Mouse (Mus musculus): ENCODE measurements at regions not wholly inside any gene's neighbourhood (a gene's known extent, or its start where the extent isn't known, plus 50 kb on each side); places are given as distances from the start of the nearest gene placed in this dataset.

DNA sequence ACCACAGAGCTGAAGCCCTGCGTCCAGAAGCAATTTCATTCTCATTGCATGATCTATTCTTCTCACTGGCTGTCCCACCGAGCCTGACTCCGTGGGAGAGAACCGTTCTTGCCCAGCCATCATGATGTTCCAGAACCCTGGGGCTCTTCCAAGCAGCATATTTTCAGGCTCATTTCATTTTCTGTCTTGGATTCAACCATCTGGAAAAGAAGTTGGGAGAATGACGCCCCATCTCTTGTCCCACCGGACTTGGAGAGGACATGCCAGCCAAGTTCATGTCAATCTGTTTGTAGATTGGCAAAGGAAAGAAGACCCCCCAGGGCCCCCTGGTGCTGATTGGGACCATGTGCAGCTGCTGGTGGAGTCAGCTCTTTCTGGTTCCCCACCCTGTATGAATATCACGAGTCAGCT lies 1400.5 kb upstream of the Lrrc6 start:
- CTCF ChIA-PET = no interaction called here

DNA sequence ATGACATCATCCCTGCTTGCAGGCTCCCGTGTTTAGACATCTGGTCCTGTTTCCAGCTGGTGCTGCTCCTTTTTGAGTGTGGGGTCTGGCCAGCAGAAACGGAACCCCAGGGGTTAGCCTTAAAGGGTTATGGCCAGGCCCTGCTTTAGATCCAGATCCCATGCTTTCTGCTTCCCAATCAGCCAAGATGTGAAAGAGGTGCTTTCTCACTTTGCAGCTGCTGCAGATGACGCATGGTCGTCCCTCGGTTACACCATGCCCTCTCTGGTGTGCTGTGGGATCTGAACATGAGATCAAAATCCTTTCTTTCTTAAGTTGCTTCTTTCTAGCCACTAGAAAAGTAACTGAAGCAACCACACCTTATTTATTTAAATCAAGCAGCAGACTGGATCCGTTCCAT lies 1399.1 kb upstream of the Lrrc6 start:
- CTCF ChIA-PET = no interaction called here

DNA sequence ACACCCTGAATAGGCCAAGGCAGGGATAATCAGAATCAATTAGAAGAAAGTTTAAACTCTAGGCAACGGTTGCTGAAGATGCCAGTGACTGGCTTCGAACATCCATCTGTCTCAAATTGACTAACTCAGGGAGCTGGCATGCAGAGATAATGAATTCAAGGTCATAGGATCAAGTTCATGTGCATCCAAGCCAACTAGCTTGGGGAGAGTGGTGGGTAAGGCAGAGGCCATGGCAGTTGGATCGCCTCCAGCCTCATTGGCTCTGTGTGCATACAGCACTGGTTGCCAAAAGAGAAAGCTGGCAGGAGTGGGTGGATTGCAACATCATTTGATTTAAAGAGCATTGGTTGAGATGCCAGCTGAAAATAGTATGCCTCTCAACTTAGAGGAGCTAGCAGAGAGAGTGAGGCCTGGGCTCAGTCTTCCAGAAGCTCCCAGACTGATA lies 1398.3 kb upstream of the Lrrc6 start:
- CTCF ChIA-PET = interaction anchor here (0.6 kb wide), 1 partner anchor 210 kb away, joined by 3 read pairs; no protein-coding TSS in a partner anchor

DNA sequence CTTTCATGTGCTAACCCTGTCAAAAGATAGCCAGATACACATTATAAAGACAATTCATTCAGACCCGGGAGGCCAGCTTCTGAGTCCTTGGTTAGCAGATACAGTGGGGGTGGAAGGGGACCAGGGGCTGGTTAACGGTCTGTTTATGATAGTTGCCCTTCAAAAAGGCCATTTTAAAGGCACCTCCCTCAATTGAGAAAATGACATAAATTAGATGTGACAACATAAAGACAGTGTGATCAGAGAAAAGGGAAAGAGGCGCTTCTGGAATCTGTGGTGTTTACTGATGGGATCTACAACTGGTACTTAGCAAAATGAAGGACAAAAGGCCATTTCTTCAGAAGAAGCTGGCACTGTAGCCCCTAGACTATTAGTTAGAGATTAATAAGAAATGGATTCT lies 1391.4 kb upstream of the Lrrc6 start:
- CTCF ChIA-PET = no interaction called here

DNA sequence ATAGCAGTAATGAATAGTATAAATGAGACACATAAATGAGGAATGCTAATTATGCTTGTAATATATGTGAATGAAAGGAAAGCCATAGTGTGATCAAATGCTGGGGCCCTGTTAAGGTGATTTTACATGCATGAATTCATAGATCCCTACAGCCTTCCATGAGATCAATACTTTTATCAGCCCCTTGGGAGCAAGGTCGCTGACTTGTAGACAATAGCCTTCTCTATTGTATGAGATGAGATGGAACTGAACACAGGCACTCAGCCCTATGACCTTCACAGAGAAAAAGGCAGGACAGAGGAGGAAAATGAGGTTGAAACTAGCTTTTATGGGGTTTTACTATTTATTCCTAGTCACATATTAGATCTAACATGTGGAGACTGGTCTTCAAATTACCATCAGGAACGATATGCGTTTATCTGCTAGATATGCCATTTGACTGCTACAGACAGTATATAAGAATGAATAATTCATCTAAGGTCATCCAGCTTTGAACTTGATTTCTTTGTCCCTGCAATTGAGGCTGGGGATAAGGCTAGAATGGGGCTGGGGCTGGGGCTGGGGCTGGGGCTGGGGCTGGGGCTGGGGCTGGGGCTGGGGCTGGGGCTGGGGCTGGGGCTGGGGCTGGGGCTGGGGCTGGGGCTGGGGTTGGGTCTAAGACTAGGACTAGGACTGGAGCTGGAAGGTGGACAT lies 1390.0 kb upstream of the Lrrc6 start:
- CTCF ChIA-PET = no interaction called here

DNA sequence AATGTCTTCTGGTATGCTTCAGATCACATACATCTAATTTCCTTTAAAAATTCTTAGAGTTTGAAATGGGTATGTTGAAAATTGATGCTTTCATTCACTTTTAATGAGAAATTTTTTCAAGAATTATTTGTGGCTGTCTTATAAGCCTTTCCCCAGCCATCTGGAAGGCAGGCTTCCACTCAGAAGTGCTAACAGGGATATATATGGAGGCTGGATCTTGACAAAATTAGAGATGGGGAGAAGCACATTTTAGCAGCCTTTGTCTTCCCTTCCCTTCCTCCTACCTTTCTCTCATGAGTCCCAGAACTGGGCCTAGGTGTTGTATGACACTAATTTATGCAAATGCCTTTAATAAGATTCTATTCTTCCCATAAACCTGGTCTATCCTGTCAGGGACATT lies 1387.8 kb upstream of the Lrrc6 start:
- CTCF ChIA-PET = no interaction called here

DNA sequence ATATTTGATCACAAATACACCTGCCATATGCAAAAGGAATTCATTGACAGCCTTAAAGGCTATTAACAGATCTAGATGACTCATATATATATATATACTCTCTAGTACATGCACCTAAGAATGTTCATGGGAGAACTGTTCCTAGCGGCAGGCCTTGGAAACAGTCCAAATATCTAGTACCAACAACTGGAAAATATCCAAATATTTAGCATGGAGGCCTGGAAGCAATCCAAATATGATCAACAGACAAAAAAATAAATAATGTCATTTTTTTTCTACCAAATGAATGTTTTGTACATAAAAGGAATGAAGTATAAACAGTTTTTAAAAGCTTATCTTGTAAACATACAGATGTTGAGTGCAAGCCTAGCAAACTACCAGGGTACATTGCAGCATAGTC lies 1354.6 kb upstream of the Lrrc6 start:
- CTCF ChIA-PET = no interaction called here

DNA sequence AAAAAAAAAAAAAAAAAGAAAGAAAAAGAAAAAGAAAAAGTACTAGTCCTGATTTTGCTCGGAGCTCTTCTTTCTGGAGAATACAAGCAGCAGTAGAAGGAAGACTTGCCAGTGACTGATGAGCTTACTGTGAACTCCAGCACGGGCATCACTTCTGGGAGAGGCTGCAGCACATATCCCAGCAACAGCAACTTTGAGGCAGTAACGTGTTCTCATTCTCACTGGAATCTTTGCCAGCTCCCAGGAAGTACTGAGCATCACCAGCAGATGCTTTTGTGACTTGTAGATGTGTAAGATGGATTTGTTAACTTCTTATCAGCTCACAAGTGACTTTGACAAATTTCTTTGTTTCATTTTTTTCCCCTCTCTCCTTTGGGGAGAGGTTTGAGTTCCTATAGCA lies 1349.4 kb upstream of the Lrrc6 start:
- CTCF ChIA-PET = interaction anchor here (0.7 kb wide), 3 partner anchors 27 to 1970 kb away, joined by 3 to 15 read pairs (median 3); no protein-coding TSS in a partner anchor

DNA sequence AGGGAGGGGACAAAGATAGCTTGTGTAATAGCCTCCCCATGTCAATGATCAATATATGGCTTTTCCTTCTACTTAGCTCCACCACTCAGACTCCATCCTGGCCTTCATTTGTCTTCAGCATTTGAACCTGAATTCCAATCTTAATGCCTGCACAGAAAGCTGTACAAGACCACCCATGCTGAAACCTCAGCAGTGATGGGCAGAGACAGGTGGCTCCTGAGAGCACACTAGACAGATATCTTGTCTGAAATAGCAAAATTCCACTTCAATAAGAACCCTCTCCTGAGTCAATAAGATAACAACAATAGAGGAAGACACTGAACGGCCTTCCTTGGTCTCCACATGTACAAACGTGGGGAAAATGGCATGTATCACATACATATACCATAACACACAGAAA lies 1345.0 kb upstream of the Lrrc6 start:
- CTCF ChIA-PET = no interaction called here

DNA sequence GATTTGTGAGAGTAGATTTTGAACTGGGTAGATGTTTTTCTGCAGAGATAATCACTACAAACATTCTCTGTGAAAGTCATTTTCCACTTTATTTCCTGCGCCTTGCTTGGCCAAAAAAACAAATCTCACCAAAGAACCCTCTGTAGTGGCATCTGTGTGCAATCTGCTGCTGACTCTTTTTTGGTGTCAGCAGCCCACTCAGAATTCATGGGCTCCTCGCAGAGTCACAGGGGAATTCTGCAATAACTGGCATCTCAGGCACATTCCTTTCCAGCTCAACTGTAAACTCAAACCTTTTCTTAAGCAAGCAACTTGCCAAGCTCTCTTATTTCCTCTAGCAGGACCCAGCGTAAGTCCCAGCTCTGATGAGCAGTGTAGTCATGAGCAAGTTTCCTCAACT lies 1340.0 kb upstream of the Lrrc6 start:
- CTCF ChIA-PET = interaction anchor here (0.7 kb wide), 1 partner anchor 355 kb away, joined by 3 read pairs; no protein-coding TSS in a partner anchor

DNA sequence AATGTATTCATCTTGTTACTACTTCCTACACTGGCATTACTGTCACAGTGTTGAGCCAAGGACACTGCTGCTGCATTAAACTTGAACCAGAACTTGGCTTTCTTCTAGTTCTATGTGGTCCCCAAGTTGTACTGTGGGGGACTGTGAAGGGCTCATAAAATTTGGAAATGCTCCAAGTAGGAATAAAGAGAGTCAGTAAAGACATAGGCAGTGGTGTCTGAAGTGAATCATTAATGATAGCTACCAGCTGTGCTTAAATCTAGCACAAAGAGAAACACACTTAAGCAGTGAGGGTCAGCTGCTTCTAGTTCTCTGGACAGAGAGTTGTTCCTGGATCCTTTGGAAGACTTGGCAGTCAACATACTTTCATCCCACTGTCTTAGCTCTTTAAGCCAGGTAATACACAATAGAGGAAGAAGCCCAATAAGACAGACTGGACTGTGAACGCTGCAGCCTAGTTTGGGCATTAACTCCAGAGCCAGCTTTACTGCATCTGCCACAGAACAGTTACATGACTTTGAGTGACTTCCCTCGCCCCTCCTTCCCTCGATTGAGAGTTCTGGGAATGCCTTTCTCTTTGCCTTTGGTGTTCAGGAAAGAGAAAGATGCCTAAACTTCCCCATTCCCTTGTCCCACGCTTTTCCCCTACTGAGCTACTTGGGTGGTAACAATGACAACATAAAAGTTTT lies 1325.2 kb upstream of the Lrrc6 start:
- CTCF ChIA-PET = no interaction called here

DNA sequence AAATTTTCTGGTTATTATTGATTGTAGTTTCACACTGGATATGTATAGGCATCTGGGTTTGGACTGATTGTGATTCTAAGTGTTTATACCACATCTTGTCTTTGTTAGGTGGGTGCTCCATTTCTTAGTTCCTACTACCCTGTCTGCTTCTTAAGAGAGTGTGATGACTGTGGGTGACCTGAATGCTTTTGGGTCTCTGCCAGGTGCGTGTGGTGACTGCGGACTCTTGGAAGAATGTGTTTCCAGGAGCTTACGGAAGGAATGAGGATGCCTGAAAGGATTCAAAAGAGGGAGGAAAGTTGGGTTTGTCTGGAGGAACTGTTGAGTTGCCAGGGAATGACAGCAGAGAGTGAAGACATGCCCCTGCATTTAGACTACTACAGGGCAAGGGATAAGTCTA lies 1322.5 kb upstream of the Lrrc6 start:
- CTCF ChIA-PET = no interaction called here

DNA sequence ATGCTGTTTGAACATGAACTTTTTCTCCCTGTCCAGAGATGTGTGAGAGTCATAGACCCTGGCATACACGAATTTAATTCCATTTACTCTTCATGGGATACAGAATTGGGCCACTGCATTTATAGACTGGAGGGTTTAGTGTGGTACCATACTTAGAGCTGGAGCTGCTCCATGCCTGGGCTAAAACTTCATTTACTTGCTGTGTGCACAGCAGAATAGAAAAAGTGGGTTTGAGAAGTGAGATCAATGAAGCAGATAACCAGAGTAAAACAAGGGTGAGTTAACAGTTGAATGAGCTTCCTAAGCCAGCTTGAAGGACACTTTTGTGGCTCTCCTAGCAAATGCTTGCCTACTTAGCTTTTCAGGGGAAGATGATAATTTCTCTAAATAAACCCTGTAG lies 1299.2 kb upstream of the Lrrc6 start:
- CTCF ChIA-PET = no interaction called here

DNA sequence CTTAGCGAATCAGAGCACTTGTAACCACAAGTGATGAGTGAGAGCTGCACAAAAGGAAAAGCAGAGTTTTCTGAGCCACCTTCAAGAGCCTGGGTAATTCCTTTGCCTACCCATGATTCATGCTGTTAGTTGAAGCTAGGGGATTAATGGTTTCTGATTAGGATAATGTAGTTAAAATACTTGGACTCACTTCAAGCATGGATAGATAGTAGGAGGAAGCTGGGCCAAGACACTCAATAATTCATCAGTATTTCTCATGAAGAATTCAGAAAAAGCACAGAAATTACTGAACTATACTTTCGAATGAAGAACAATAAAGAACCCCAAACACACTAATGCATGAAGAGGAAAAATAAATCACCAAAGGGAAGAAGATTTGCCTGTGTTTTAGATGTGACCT lies 1294.9 kb upstream of the Lrrc6 start:
- CTCF ChIA-PET = no interaction called here

DNA sequence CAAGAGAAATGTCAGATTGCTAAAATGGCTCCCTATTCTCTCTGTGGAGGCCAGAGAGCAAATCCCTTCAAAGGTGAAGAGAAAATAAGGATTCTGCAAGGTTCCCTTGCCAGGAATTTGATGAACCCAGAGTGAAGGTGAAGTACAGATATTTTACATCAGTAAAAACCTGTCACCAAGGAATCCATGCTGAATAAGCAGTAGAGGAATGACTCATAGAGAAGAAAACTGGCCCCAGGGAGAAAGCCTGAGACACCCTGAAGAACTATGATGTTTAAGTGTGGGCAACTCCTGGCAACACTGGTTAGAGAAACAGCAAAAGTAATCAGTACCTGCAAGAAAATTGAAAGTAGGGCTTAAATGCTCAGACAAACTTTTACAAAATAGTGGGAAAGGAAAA lies 1292.1 kb upstream of the Lrrc6 start:
- CTCF ChIA-PET = no interaction called here

DNA sequence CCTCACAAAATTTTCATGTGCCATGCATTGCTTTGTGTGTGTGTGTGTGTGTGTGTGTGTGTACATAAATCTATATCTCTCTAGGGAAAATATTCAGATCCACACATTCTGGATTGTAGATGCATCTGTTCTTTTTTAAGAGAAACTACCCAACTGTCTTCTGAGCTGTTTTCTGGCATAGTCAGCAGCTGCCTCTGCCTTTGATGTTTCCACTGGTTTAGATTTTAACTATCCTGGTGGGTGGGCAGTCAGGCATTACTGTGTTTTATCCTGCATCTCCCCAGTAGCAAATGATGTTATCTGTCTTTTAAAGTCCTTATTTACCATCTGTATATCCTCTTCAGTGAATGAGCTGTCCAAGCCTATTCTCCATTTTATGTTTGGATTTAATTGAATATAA lies 1287.9 kb upstream of the Lrrc6 start:
- CTCF ChIA-PET = interaction anchor here (0.6 kb wide), 1 partner anchor 97 kb away, joined by 3 read pairs; no protein-coding TSS in a partner anchor

DNA sequence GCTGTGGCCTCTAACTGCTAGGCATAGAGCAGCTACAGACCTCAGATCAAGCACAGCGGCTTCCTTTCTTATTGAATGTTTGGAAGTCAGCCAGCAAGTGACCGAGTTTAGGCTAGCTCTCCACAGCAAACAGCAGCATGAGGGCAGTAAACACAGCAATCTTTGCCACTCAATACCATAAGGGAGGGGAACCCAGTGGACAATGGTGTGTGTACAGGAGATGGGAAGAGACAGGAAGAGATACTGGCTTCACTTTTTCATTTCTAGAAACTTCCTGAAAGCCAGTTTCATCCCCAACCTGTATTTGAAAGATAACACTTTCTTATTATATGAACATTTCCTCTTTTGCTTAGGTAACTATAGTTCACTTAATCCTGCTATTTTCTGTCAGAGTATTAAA lies 1284.9 kb upstream of the Lrrc6 start:
- CTCF ChIA-PET = no interaction called here

DNA sequence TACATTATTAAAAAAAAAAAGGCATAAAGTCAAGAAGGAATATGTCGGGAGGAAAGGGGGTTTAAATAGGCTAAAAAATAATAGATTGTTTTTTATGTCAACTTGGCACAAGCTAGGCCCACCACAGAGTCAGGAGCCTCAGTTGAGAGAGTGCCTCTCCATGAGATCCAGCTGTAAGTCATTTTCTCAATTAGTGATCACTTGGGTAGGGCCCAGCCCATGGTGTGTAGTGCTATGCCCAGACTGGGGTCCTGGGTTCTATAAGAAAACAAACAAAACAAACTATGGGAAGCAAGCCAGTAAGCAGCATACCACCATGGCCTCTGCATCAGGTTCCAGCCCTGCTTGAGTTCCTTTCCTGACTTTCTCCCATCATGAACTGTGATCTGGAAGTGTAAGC lies 1283.0 kb upstream of the Lrrc6 start:
- CTCF ChIA-PET = no interaction called here

DNA sequence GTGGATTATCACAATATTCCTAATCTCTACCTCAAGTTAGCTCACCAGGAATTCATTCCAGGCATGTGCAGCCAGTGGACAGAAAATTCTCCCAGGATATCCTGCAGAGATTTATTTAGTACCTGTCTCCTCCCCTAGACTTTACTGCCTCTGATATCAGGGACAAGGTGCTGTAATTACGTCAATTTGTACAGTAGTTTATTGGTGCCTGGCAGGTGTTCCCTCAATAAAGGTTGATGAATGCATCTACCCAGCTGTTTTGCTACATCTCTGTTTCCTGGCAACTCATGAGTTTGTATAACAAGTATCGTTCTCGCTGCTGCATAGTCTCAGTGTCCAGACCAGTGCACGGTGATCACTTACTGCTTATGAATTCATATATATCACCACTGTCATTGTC lies 1281.8 kb upstream of the Lrrc6 start:
- CTCF ChIA-PET = no interaction called here

DNA sequence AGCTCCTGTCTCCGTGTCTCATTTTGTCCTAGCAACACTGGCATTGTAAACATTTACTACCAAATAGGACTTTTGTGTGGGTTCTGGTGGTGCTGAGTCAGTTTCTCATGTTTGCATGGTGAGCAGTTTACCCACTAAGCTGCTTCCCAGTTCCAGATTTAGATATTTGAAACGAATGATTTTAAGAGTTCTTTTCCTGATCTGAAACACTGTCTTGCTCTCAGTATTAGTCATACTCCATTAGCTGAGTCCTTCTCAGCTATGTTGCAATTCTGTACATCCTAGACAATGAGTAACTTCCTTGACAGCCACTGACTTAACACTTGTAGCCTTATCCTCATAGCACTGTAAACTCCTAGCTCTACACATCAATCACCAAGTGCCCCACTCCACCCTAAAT lies 1280.1 kb upstream of the Lrrc6 start:
- CTCF ChIA-PET = no interaction called here

DNA sequence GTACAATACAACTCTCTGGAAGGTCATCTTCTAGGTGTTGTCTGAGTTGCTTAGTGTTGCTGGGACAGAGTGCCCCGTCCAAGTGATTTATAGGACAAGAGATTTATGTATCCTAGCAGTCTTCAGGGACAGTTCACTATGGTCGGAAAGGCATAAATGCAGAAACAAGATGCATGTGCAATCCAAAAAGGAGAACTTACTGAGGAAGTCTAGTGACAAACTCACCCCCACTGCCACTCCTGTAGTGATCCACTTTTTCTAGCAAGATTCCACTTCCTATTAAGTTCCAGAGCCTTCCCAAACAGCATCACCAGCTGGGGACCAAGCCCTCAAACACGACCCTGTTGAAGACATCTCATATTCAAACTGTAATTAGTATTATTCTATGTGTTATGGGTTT lies 1266.9 kb upstream of the Lrrc6 start:
- CTCF ChIA-PET = no interaction called here

DNA sequence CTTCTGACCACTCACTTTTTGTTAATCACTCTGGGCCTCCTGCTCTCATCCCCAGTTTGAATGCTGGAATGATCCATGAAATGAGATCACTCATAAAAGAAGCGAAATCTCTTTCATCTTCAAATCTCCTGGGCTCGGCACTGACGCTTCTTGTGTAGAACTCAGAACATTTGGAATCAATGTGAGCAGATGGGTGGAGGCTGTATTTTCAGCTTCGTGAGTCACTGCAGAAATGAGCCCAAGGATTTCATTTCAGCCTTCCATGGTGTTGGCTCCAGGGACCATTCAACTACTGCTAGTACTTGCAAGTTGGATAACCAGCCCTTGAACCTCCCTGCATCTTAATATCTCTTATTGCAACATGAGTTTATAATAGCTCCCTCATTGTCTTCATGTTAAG lies 1258.5 kb upstream of the Lrrc6 start:
- CTCF ChIA-PET = no interaction called here

DNA sequence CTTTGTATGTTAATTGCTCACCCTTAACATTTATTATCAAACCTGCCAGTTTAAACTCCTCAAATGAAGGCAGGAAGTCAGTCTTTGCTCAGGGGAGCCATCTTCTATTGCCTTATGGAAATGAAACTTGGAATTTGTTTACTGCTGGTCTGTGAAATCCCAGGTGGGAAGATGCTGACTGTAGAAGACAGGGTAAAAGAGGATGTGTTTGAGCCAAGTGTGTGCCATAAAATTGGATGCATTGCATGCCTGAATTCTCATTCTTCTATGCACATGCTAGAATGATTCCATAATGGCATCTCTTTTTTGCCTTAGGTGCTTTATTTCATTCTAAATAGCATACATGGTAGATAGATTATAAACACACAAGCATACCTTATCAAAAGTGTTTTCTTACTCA lies 1249.9 kb upstream of the Lrrc6 start:
- CTCF ChIA-PET = no interaction called here

DNA sequence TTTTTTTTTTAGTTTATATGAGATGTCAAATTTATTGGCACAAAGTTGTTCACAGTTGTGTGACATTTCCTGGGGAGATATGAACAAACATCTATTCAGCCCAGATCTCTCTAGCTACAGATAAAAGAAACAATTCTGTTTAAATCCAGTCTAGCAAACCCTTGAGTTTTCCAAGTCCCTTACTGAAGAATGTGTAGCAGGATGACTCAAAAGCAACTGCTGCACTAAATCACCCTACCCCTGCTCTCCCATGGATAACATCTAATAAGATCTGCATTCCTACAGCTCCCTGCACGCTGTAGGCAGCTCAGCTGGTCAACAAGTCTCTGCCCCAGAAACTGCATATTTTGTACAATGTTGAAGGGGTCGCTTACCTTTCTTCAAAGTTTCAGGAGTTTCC lies 1242.6 kb upstream of the Lrrc6 start:
- CTCF ChIA-PET = no interaction called here
